Mouse (Mus musculus) forebrain, embryonic 16.5 days (tissue): ENCODE measurements around the gene Gm17087. TPM values are rescaled to one million over a fixed set of nuclear protein-coding genes. Genes with fewer than 3 reads are reported as not detected.

Experiments used
- ATAC-seq: fragments of 200-750 bp; cut with Nextera tagmentation; 2 replicates; pipeline ENCODE4 v1.8.0; 2017; ENCODE audit warnings: mild to moderate bottlenecking, moderate library complexity
- H3K27ac ChIP-seq: fragments of 300-500 bp; sonication (generic); 2 replicates; pipeline ENCODE4 v1.5.1; 2014; ENCODE audit warnings: low read length, control low read depth
- H3K27me3 ChIP-seq: fragments of 300-500 bp; sonication (generic); replicated peaks from 2 replicates; pipeline ENCODE4 v1.6.1; 2014; ENCODE audit warnings: low read length; ENCODE audit not compliant: control insufficient read depth, insufficient read depth
- H3K36me3 ChIP-seq: fragments of 300-500 bp; sonication (generic); 2 replicates; pipeline ENCODE4 v1.6.1; 2014; ENCODE audit not compliant: control insufficient read depth, insufficient read depth
- H3K4me1 ChIP-seq: fragments of 300-500 bp; sonication (generic); replicated peaks from 2 replicates; pipeline ENCODE4 v1.6.1; 2014; ENCODE audit warnings: low read length; ENCODE audit not compliant: control insufficient read depth, insufficient read depth
- H3K4me2 ChIP-seq: fragments of 300-500 bp; sonication (generic); 2 replicates; pipeline ENCODE4 v1.6.1; 2014; ENCODE audit warnings: mild to moderate bottlenecking, low read length, control low read depth
- H3K4me3 ChIP-seq: fragments of 300-500 bp; sonication (generic); replicated peaks from 2 replicates; pipeline ENCODE4 v1.5.1; 2014; ENCODE audit warnings: mild to moderate bottlenecking, low read length, control low read depth
- H3K9ac ChIP-seq: fragments of 300-500 bp; sonication (generic); replicated peaks from 2 replicates; pipeline ENCODE4 v1.6.1; 2014; ENCODE audit warnings: low read depth, low read length, control low read depth
- H3K9me3 ChIP-seq: fragments of 300-500 bp; sonication (generic); 2 replicates; pipeline ENCODE4 v1.6.1; 2016; ENCODE audit warnings: low read length; ENCODE audit not compliant: control insufficient read depth
- WGBS: fragments of 180-500 bp; shearing (Covaris S2); extraction: QIAGEN DNeasy Blood & Tissue Kit; methylation state at CpG from one replicate; pipeline ENCODE4 v1.1.7; 2014; 5-methylcytosine and 5-hydroxymethylcytosine counted together
- polyA plus RNA-seq: library from polyadenylated mRNA; unstranded; fragments of >200 nt; fragmentation: Nextera tagmentation; extraction: Ambion mirVana; gene quantifications from 2 replicates; pipeline ENCODE4 v1.2.1, GENCODE M21; 2015

The Gm17087 gene
- polyA plus RNA-seq, 1 experiment from 2014 or later: not detected

- H3K4me3 ChIP-seq: no peak overlapping the region
- no peaks in the 10 kb centered on the region for H3K36me3 ChIP-seq
- no peaks in the 10 kb centered on the region for H3K27me3 ChIP-seq
- H3K9me3 ChIP-seq: no peaks in the 10 kb centered on the region
- no peaks in the 10 kb centered on the region for H3K4me1 ChIP-seq
- H3K9ac ChIP-seq: no peak overlapping the region
- ATAC-seq: no peak
- H3K4me2 ChIP-seq: no peak overlapping the region
- no peak overlapping the region for H3K27ac ChIP-seq
- 66% methylated on average over 3 of the region's 3 CpGs for WGBS
Observed at GRCm38 (mm10) chr17:8580360-8580759, 13.6 kb upstream of the Gm17087 start.

- H3K36me3 ChIP-seq: no peaks in the 10 kb centered on the region
- ATAC-seq: no peak
- H3K27me3 ChIP-seq: no peaks in the 10 kb centered on the region
- H3K9me3 ChIP-seq: no peaks in the 10 kb centered on the region
- H3K4me3 ChIP-seq: no peak overlapping the region
- H3K27ac ChIP-seq: no peak overlapping the region
- no peaks in the 10 kb centered on the region for H3K4me1 ChIP-seq
- no peak overlapping the region for H3K9ac ChIP-seq
- H3K4me2 ChIP-seq: no peak overlapping the region
- 84% methylated on average over 8 of the region's 8 CpGs for WGBS
Observed at GRCm38 (mm10) chr17:8573542-8574260, 7.0 kb upstream of the Gm17087 start.

GRCm38 (mm10) chr17:8562886-8563280 lies 3.9 kb downstream of the Gm17087 start:
- no peak for ATAC-seq
- 95% methylated on average over 1 of the region's 1 CpGs for WGBS

GRCm38 (mm10) chr17:8562101-8562885 lies 4.5 kb downstream of the Gm17087 start:
- 56% methylated on average over 14 of the region's 14 CpGs for WGBS
- no peak overlapping the region for H3K27ac ChIP-seq
- ATAC-seq: no peak

More at GRCm38 (mm10) chr17:8562886-8563280, 3.9 kb downstream of the Gm17087 start:
- Histone ChIP-seq H3K27ac (no peak overlapping the region), H3K4me3 (no peak overlapping the region), H3K9me3 (no peaks in the 10 kb centered on the region), H3K27me3 (no peaks in the 10 kb centered on the region), H3K4me2 (no peak overlapping the region), H3K36me3 (no peaks in the 10 kb centered on the region), H3K9ac (no peak overlapping the region), H3K4me1 (no peaks in the 10 kb centered on the region)

GRCm38 (mm10) chr17:8557926-8558325 lies 8.8 kb downstream of the Gm17087 start:
- 85% methylated on average over 8 of the region's 8 CpGs for WGBS
- no peak for ATAC-seq
- no peak overlapping the region for H3K27ac ChIP-seq
- H3K9ac ChIP-seq: no peak overlapping the region
- no peak overlapping the region for H3K4me3 ChIP-seq
- H3K27me3 ChIP-seq: no peaks in the 10 kb centered on the region
- no peaks in the 10 kb centered on the region for H3K4me1 ChIP-seq
- H3K9me3 ChIP-seq: no peaks in the 10 kb centered on the region
- no peaks in the 10 kb centered on the region for H3K36me3 ChIP-seq
- no peak overlapping the region for H3K4me2 ChIP-seq

More at GRCm38 (mm10) chr17:8562101-8562885, 4.5 kb downstream of the Gm17087 start:
- Histone ChIP-seq H3K4me1 (no peaks in the 10 kb centered on the region), H3K36me3 (no peaks in the 10 kb centered on the region), H3K4me2 (no peak overlapping the region), H3K9ac (no peak overlapping the region), H3K4me3 (no peak overlapping the region), H3K27me3 (no peaks in the 10 kb centered on the region), H3K9me3 (no peaks in the 10 kb centered on the region)

- Histone ChIP-seq H3K27ac (no peak overlapping the region), H3K4me1 (no peaks in the 10 kb centered on the region), H3K4me3 (no peak overlapping the region), H3K4me2 (no peak overlapping the region), H3K27me3 (no peaks in the 10 kb centered on the region), H3K36me3 (no peaks in the 10 kb centered on the region), H3K9ac (no peak overlapping the region), H3K9me3 (no peaks in the 10 kb centered on the region)
- no peak for ATAC-seq
- 85% methylated on average over 6 of the region's 6 CpGs for WGBS
Observed at GRCm38 (mm10) chr17:8556223-8556622, 10.5 kb downstream of the Gm17087 start.

- no peak for ATAC-seq
- no peak overlapping the region for H3K4me3 ChIP-seq
- no peaks in the 10 kb centered on the region for H3K27me3 ChIP-seq
- H3K9me3 ChIP-seq: no peaks in the 10 kb centered on the region
- no peak overlapping the region for H3K4me2 ChIP-seq
- H3K27ac ChIP-seq: no peak overlapping the region
- H3K36me3 ChIP-seq: no peaks in the 10 kb centered on the region
- 86% methylated on average over 9 of the region's 9 CpGs for WGBS
- H3K4me1 ChIP-seq: no peaks in the 10 kb centered on the region
- no peak overlapping the region for H3K9ac ChIP-seq
Observed at GRCm38 (mm10) chr17:8555785-8556184, 11.0 kb downstream of the Gm17087 start.

GRCm38 (mm10) chr17:8554219-8554618 lies 12.5 kb downstream of the Gm17087 start:
- H3K4me2 ChIP-seq: no peak overlapping the region
- H3K9me3 ChIP-seq: no peaks in the 10 kb centered on the region
- WGBS: 82% methylated on average over 6 of the region's 6 CpGs
- no peak for ATAC-seq
- H3K9ac ChIP-seq: no peak overlapping the region
- no peaks in the 10 kb centered on the region for H3K4me1 ChIP-seq
- H3K27me3 ChIP-seq: no peaks in the 10 kb centered on the region
- no peak overlapping the region for H3K4me3 ChIP-seq
- no peak overlapping the region for H3K27ac ChIP-seq
- H3K36me3 ChIP-seq: no peaks in the 10 kb centered on the region

- no peaks in the 10 kb centered on the region for H3K4me1 ChIP-seq
- no peak overlapping the region for H3K4me2 ChIP-seq
- no peaks in the 10 kb centered on the region for H3K9me3 ChIP-seq
- ATAC-seq: no peak
- WGBS: 82% methylated on average over 3 of the region's 3 CpGs
- H3K4me3 ChIP-seq: no peak overlapping the region
- no peaks in the 10 kb centered on the region for H3K36me3 ChIP-seq
- no peak overlapping the region for H3K9ac ChIP-seq
- no peak overlapping the region for H3K27ac ChIP-seq
- H3K27me3 ChIP-seq: no peaks in the 10 kb centered on the region
Observed at GRCm38 (mm10) chr17:8553601-8554000, 13.1 kb downstream of the Gm17087 start.
